Mouse (Mus musculus): Measurements from ENCODE around the gene Phf2. TPM values are rescaled to one million over a fixed set of nuclear protein-coding genes. Genes with fewer than 3 reads are reported as not detected.

Phf2 gene
- polyA plus RNA-seq, 1 experiment from 2014 or later, result 9.6 TPM

- ATAC-seq (ENCODE audit: low read depth), result no peak
- no peak overlapping the region for H3K9ac ChIP-seq
- no peaks in the 10 kb centered on the region for H3K27me3 ChIP-seq
- WGBS, result 81% methylated on average over 8 of the region's 8 CpGs
- H3K4me2 ChIP-seq, result no peak overlapping the region
- H3K4me1 ChIP-seq (replicated peaks), result no peaks in the 10 kb centered on the region
- no peak overlapping the region for H3K4me3 ChIP-seq
- H3K36me3 ChIP-seq, result no peaks in the 10 kb centered on the region
- H3K9me3 ChIP-seq, result no peaks in the 10 kb centered on the region
- H3K27ac ChIP-seq (replicated peaks), result no peak overlapping the region
Observed at GRCm38 (mm10) chr13:48760855-48761436, 110.0 kb downstream of the Phf2 start.

GRCm38 (mm10) chr13:48756769-48757168 is 114.2 kb downstream of the Phf2 start:
- 66% methylated on average over 15 of the region's 15 CpGs for WGBS
- Histone ChIP-seq H3K36me3 (no peaks in the 10 kb centered on the region), H3K27ac (replicated peaks) (no peak overlapping the region), H3K4me3 (no peak overlapping the region), H3K27me3 (0 out of 2 replicates have a peak, but pooled peaks cover 5% of the 10 kb centered on the region), H3K4me2 (no peak overlapping the region), H3K4me1 (replicated peaks) (no peaks in the 10 kb centered on the region), H3K9ac (no peak overlapping the region), H3K9me3 (no peaks in the 10 kb centered on the region)
- ATAC-seq (ENCODE audit: low read depth), result no peak

Other genes starting within 250 kb of the Phf2 start
- 16.2 and 20.6 TPM in 2 replicates for gene Ptpdc1, start 245.5 kb downstream of the Phf2 start, polyA plus RNA-seq (2015; fragmentation: Nextera tagmentation; extraction: Ambion mirVana)
- gene Barx1, start 208.1 kb downstream of the Phf2 start, polyA plus RNA-seq (2015; fragmentation: Nextera tagmentation; extraction: Ambion mirVana), result 0.18 TPM in 1 of 2 replicates, not detected in the other
- 13.2 and 13.7 TPM in 2 replicates for gene Fam120a, start 96.9 kb upstream of the Phf2 start, polyA plus RNA-seq (2015; fragmentation: Nextera tagmentation; extraction: Ambion mirVana)